Mouse (Mus musculus): ENCODE measurements around the gene Mybbp1a.

GRCm38 (mm10) chr11:72497367-72497766 lies 56.2 kb downstream of the Mybbp1a start:
- TF ChIP-seq GATA1 (IDR thresholded peaks at IDR 0.05; ENCODE audit: low read length) (no peak), TAL1 (IDR thresholded peaks at IDR 0.05; ENCODE audit: low read length) (no peak)

Measured in erythroblast, embryonic 14.5 days (primary cell).